Mouse (Mus musculus) kidney, postnatal 4 days (tissue): ENCODE data around the gene Trim32.

Experiments used
- DNase-seq, 2 experiments: peaks; one replicate each; pipeline ENCODE4 v3.0.0; 2021; ENCODE audit warnings: mixed read lengths in 2 of 2

Gene Trim32

DNA sequence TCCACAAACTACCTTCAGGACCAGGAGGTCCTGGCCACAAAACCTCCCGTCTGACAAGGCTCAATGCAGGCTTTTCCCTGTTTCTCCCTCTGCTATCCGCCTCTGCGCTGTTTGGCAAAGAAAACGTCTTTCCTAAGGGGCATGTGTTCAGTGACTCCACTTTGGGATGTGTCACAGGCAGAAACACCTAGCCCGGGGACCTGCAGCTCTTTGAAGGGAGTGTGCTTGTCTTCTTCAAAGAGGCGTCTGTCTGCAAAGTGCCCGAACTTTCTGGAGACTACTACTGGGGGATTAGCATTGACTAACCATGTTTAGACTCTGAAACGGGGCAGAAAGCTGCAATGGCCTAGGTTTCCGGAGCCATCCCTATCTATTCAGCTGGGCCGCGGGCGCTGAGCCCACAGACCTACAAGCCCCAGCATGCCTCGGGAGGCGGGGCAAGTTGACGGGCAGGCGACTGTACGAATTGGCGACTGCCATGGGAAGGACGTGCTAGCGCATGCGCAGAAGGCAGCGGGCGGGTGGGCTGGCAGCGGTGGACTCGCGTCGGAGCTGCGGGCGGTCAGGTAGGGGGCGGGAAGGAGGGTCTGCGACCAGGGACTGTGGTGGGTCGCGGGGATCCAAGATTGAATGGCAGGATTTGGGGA is at the start of gene Trim32:
Gene Trim32, plus strand, starts transcription at position 483 of the 647 bp plus-strand sequence.
- DNase-seq, result peak; percentile 100

DNA sequence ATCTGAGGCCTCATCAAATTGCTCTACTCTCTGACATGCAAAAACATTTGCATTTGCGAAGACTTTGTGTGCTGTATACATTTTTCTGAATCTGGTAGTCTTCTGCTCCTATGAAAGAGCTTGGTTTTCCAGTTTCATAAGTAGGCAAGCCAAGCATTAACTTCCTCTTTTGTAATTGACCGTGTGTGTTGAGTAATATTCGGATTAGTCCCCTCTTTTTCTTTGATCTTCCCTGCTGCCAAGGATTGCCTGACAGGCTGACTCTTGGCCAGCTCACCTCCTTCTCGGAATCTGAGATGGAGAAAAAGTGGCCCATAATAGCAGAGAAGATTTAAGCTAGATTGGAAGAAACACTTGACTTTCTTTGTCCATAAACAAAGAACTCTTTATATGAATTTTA is 39.3 kb upstream of the Trim32 start:
- no peak for DNase-seq

DNA sequence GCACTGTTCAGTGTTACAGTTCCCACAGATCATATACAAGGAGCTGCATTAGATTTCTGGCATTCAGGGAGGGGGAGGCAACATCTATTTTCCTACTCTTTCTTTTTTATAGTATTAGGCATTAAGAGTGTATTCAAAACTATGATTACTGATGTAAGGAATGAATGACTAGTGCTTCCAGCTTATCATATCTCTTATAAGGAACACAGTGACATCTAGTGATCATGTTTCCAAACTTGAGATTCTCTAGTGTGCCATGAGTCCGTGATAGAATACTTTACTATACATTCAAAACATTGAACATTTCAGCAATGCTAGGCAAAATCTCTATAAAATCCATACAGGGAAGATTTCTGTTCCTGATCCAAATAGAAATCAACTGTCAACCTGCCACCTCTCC is 24.5 kb upstream of the Trim32 start:
- DNase-seq, result no peak

DNA sequence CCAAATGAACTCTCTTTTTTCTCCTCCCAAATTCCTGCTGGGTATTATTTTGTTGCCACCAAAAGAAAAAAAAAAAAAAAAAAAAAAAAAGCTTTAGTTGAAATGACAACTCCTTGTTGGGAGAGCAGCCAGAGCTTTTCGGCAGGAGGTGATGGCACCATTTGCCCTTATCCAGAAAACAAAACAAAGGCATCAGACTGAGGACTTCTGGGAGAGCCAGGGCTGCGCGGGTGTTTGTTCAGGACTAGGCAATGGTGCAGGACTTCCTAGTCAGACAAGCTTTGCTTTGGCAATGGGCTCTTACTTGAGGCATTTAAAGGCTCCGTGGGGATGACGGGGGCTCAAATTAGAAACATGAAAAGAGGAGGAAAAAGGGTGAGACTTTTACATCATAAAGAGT is 17.8 kb upstream of the Trim32 start:
- DNase-seq, result no peak

DNA sequence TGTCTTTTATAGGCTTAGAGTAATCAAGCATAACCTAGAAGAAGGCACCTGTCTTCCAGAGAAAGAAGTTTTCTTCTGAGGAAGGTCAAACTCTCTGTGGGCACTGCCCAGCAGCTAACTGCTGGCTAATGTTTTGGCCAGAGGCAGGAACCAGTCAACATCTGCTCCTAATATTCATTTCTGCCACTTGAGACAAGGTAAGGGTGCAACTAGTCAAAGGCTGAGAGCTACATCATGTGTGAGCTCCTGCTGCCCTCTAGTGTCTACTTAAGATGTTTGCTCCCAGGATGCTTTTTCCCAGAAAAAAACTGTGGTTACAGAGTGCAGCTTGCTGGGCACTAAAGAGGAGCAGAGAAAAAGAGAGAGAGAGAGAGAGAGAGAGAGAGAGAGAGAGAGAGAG is 15.0 kb upstream of the Trim32 start:
- DNase-seq, result peak; percentile 21 to 40

DNA sequence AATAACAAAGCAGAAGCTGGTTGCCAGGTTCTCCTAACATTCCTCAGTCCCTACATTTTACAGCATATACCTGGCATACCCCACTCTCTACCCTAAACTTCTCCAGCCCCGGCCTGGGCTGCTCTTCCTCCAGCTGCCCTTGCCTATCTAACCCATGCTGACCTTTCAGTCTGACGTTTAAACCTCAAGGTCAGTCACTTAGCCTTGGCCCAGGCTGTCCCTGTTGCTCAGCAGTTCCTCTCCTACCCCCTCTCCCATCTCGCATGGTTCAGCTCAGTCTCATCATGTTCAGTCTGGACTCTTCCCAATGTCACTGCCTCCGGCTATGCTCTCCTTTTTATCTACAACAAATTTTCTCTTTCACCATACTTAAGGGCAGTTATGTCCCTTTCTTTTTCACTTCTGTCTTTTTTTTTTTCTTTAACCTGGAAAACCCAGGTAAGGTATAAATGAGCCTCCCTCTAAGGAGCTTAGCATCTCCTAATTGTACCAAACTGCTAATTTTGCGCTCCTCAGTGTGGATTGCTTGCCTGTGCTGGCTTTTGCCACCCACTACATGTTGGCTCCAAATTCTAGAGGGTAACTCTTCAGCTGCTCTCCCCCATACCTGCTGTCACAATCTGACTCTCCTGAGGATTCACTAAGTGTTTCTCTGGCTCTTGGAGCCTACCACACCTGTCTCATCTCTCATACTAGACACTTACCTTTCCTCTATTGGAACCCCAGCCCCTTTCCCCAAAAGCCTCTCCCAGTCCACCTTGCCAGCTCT is 10.0 kb upstream of the Trim32 start:
- DNase-seq, result no peak

DNA sequence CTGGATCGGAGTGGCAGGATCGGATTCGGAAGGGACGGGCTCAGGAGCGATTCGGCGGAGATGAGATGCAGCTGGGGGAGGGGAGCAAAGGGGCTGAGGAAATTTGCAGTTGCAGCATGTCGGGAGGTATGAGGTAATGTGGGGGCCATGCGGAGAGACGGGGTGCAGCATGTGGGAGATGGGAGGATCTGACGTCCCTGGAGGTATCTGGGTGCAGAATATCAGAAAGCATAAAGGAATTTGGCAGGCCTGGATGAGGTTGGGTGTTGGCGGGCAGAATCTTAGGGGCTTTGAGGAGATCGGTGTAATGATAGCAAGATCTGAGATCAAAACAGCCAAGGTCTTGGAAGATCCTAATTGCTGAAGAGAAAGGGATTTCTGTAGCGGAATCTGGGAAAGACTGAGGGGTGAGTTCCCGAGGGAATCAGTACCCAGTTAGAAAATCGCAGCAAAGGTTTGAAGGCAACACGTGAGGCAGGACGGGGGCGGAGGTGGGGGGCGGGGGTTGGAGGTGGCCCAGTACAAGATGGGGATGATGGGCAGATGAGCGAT is 441 bp downstream of the Trim32 start:
- DNase-seq, result no peak

DNA sequence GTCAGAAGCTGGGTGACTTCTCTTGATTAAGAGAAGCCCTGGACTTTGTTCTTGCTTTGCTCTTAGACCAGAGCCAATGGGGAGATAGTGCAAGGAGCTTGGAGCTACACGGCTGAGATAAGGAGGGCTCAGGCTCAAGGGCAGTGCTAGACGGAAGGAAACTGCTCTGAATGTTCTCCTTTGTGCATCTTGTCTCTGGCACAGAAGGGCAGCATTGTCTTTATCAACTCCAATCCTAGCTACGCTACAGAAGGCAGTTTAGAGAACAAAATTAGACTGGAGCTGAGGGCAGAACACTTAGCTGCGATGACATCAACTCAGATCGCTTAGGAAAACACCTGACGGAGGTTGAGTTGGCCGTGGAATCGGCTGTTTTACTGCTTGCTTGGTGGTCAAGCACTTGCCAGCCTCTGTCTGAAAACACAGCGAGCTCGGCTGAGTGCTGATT is 2.4 kb downstream of the Trim32 start:
- no peak for DNase-seq

DNA sequence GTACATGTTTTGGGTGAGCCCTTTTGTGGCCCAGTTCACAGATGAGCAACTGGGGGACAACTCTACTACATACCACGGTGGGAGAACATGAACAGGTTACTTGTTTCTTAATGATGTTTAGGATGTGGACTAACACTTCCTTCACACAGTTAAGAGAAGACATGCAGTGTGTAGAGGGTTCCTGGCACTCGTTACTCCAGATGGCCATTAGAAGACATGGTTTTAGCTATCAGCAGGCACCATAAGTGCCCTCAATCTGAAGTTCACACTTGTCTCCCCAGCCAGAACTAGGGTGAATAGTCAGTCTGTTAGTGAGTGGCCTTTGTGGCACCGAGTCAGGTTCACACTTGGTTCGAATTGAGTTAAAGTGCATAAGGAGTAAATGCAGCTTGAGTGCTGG is 3.3 kb downstream of the Trim32 start:
- DNase-seq, result no peak

DNA sequence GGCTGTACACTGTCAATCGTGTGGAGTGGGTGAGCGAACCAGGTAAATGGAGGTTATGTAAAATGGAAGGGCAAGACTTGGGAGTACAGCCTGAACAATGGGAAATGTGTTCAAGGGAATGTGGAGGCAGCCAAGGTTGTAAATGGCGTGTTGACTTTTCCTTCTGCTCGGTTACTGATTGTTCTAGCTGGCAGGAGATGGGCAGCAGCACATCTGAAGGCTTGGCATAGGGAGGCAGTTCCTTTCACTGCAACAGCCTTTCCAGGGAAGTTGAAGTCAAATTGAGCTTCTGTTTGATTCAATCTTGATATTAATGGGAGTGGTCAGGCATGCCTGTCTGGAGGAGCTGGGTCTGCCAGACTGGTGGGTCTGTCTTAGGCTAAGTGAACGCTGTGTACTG is 5.5 kb downstream of the Trim32 start:
- DNase-seq, result no peak

DNA sequence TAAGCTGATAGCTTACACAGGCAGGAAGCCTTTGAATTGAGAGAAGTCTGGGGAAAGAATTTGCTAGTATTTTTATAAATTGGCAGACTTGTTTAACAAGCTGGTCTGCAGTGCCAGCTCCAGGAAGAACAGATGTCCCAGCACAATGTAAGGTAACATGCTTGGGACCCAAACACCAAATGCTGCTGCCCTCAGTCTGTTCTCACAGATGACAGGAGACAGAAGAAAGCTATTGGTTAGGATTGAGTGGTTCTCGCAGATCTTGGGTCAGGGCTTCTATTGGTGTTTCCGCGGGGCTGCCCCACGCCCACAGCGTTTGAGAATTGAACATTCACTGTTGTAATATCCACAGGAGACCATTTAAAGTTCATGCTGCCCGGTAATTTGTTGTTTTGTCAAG is 6.1 kb downstream of the Trim32 start:
- no peak for DNase-seq

DNA sequence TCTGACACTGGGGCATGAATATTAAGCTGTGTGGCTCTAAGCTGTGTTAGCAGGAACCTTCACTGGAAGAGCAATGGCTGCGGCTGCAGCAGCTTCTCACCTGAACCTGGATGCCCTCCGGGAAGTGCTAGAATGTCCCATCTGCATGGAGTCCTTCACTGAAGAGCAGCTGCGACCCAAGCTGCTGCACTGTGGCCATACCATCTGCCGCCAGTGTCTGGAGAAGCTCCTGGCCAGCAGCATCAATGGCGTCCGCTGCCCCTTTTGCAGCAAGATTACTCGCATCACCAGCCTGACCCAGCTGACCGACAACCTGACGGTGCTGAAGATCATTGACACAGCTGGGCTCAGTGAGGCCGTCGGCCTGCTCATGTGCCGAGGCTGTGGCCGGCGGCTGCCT is 8.3 kb downstream of the Trim32 start:
- DNase-seq, result no peak

DNA sequence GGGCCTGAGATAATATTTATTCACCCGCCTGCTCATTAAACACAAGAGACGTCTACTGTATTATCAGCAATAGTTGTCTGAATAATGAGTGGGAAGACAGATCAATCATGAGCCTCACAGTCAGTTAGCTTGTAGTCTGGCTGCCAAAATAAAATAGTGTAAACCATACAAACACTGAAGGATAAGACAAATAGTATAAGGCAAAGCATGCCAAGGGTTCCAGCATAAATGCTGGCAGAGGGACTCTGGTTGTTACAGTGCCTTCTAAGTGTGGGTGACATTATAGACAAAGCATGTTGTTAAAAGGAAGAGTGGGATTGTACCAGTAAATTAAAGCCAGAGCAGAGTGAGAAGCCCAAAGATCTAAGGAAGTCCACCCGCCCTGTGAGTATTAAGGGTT is 15.3 kb downstream of the Trim32 start:
- DNase-seq, result no peak

DNA sequence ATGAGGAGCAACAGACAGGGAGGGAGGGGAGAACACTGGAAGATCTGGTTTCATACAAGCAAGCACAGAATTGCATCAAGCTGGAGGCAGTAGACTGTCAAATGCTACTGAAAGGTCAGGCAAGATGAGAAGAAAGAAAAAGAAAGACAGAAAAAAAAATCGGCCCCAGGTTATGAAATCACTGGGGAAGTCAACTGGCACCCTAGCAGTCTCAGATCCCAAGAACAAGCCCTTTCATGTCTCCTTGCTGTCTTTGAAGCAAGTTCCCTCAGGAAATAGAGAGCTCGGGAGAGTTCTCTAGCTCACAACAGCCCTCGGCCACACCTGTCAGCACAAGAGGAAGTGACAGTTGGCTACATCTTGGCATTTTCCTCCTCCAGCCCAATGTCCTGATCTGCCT is 33.4 kb downstream of the Trim32 start:
- DNase-seq, result no peak

DNA sequence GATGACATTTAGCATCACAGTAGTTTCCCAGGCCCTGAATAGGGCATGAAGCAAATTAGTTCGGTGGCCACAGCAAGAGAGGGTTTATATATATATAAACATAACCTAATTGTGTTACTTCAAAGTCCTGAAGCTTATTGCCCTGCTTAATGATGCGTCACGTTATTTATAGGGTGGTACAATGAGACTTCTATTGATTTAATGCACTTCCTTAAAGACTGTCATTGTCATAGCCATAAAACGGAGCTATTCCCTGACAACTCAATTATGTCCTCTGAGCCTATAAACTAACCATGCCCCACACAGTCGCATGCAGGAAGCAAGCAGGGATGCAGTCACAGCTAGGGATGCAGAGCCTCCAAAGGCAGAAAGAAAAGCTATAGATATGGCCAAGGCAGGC is 37.8 kb downstream of the Trim32 start:
- no peak for DNase-seq

DNA sequence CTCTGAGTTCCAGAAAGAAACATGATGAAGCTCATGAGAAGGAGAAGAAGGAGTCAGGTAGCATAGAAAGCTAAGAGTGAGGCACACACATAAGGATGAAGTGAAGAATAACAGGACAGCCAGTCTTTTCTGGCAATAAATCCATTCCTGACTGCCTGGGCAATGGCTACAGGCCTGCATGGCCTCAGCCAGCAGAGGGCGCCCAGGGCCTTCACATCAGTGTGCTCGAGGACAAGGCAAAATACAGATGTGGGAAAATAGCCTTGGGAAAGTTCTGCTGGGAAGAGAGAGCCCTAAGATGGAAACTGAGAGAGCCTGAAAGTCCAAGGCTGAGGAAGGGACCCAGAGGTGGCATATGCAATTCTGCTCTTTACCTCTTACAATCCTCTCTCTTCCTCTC is 49.9 kb downstream of the Trim32 start:
- peak; percentile 91 for DNase-seq

DNA sequence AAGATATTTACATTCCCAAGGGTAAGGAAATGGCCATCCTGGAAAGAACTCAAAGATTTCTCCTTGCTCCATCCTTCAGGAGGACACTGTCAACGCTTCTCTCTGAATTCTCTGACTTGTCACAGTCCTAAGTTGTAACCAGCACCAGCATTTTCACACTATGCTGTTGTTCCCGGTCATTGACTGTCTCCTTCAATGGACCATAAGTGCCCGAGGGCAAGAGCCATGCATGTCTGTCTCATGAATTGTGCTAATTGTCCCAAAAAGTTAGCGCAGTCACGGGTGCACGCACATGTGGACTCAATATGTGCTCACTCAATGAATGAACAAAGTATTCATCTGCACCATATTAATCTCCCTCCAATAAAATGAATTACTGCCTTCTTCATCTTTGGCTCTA is 58.4 kb downstream of the Trim32 start:
- no peak for DNase-seq
